Mouse (Mus musculus): ENCODE measurements around the gene Stab2.

GRCm38 (mm10) chr10:87039800-87040199 lies 32.0 kb upstream of the Stab2 start:
- TF ChIP-seq CTCF (conservative IDR thresholded peaks at IDR 0.05; ENCODE audit: low read length) (no peak), NANOG (IDR thresholded peaks at IDR 0.05; ENCODE audit: borderline replicate concordance, low read length) (no peak), POU5F1 (IDR thresholded peaks at IDR 0.05; ENCODE audit: borderline replicate concordance, low read length) (no peak)
